Mouse (Mus musculus): ENCODE data around the gene Cdc42ep3.

DNA sequence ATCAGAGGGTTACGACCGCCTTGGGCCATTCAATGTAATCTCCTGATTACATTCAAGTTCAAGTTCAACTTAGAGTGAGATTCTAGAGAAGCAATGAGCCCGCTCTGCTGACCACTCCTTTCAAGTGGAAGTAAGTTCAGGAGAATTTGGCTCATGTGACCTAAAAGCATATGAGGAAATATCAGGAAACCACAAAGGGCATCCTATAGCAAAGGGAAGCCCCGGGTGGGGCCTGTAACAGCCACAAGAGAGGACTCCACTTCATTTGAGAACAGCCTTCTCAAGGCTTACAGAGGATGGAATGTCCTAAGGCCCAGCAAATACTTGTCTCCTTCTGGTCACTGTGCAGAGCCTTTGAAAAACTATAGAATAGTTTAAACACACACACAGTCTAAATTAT is 7.6 kb downstream of the Cdc42ep3 start:
- TF ChIP-seq GATA1 (IDR thresholded peaks at IDR 0.05; ENCODE audit: borderline replicate concordance, low read length) (no peak), FLI1 (IDR thresholded peaks at IDR 0.05; ENCODE audit: low read length) (no peak)
